Mouse (Mus musculus): ENCODE measurements at regions not wholly inside any gene's neighbourhood (a gene's known extent, or its start where the extent isn't known, plus 50 kb on each side); places are given as distances from the start of the nearest gene placed in this dataset.

- TF ChIP-seq CTCF (IDR thresholded peaks at IDR 0.05; ENCODE audit: low read depth), result no peak
- no peak for TF ChIP-seq EP300 (IDR thresholded peaks at IDR 0.05; ENCODE audit: low read depth)
These were observed 1404.2 kb upstream of the Zeb2 start for GRCm38 (mm10) chr2:46521147-46521965.
